Comparison of ENCODE assay signal across 9 mouse cellular contexts in genomic region chr19:30549044-30549853, GRCm38 (mm10). TPM values are rescaled to one million over a fixed set of nuclear protein-coding genes. Genes with fewer than 3 reads are reported as not detected.
A peak's percentile ranks its signal among the peaks of the same experiment; 100 is the strongest.
DNase-seq lines count a peak whose midpoint lies in the region; ATAC-seq and TF ChIP-seq lines count a peak whose summit lies in the region.
"Had no signal": no experiment of that assay in that cellular context is flagged by ENCODE, and none has a peak within 500 bp of the region (broad histone marks: within the 10 kb centered on the region; RNA-seq: fewer than 3 reads in every experiment).

TSS of gene Dkk1 (minus strand) at chr19:30549665.

- WGBS in heart, postnatal 0 days = under 1% methylated on average over 26 of the region's 26 CpGs
- under 1% methylated on average over 26 of the region's 26 CpGs for WGBS in midbrain, embryonic 10.5 days

- TF ChIP-seq CTCF in heart, postnatal 0 days (IDR thresholded peaks at IDR 0.05; ENCODE audit: low read depth) = peak; percentile 10; the same call in 1 of the 2 replicates

- peak; percentile 39; the same call in 1 of the 2 replicates for ATAC-seq in heart, postnatal 0 days (ENCODE audit: insufficient read depth, low read depth)

- peaks cover 52% of the 10 kb centered on the region for H3K27me3 ChIP-seq in heart, postnatal 0 days (ENCODE audit: control insufficient read depth, insufficient read depth, low read length)
- peaks cover 88% of the 10 kb centered on the region for H3K27me3 ChIP-seq in midbrain, embryonic 10.5 days (ENCODE audit: low read depth, poor library complexity, severe bottlenecking)

- no peaks in the 10 kb centered on the region for H3K36me3 ChIP-seq in heart, postnatal 0 days (replicated peaks; ENCODE audit: control insufficient read depth, insufficient read depth, low read length)
- no peaks in the 10 kb centered on the region for H3K36me3 ChIP-seq in midbrain, embryonic 10.5 days

- H3K9me3 ChIP-seq in heart, postnatal 0 days (replicated peaks; ENCODE audit: control insufficient read depth, low read length) = no peaks in the 10 kb centered on the region
- H3K9me3 ChIP-seq in midbrain, embryonic 10.5 days (replicated peaks) = no peaks in the 10 kb centered on the region

- peaks cover 8% of the 10 kb centered on the region; the same call in 1 of the 2 replicates for H3K4me1 ChIP-seq in heart, postnatal 0 days (ENCODE audit: control insufficient read depth, insufficient read depth)
- H3K4me1 ChIP-seq in midbrain, embryonic 10.5 days = peaks cover 40% of the 10 kb centered on the region

- DNase-seq in cerebellum, postnatal 10 days = peak; percentile 16 to 32
- DNase-seq in cerebellum, postnatal 36 days = no peak
- DNase-seq in ZHBTc4 (ENCODE audit: low read depth, low spot score) = peak; percentile 85
- DNase-seq in heart, postnatal 0 days (ENCODE audit: low spot score) = peak; percentile 45
- peak; percentile 36 to 68 for DNase-seq in kidney, postnatal 25 days
- DNase-seq in midbrain, embryonic 10.5 days (ENCODE audit: low spot score) = peak; percentile 84
- no peak for DNase-seq in spleen, postnatal 4 days (ENCODE audit: low spot score in 2 of 2)
- DNase-seq in spleen, postnatal 14 days (ENCODE audit: low spot score in 2 of 2) = no peak

- peak within 1 kb of the TSS; percentile 37 for H3K4me3 ChIP-seq in heart, postnatal 0 days (ENCODE audit: low read depth, low read length)
- peak within 1 kb of the TSS; percentile 55 for H3K4me3 ChIP-seq in midbrain, embryonic 10.5 days
- H3K4me3 ChIP-seq: erythroblast, embryonic 14.5 days had no signal

- no peak for TF ChIP-seq EP300 in heart, postnatal 0 days (IDR thresholded peaks at IDR 0.05; ENCODE audit: low read depth)

- no peak within 1 kb of the TSS for H3K9ac ChIP-seq in heart, postnatal 0 days (replicated peaks; ENCODE audit: low read depth, low read length)

- H3K4me2 ChIP-seq in heart, postnatal 0 days (ENCODE audit: low read depth, low read length) = peak within 1 kb of the TSS; percentile 58

- no peak within 1 kb of the TSS for H3K27ac ChIP-seq in heart, postnatal 0 days (ENCODE audit: low read depth)
- H3K27ac ChIP-seq in midbrain, embryonic 10.5 days (replicated peaks) = peak within 1 kb of the TSS; percentile 55

RNA-seq across cellular contexts. Expression of gene Dkk1, which starts in this region (rescaled TPM):
- total RNA-seq in heart, postnatal 0 days (2014; rRNA removed; ENCODE audit: low replicate concordance) = not detected in 2 replicates
- not detected in 2 replicates for polyA plus RNA-seq in heart, postnatal 0 days (2015; fragmentation: Nextera tagmentation; extraction: Ambion mirVana)
- polyA plus RNA-seq in midbrain, embryonic 10.5 days (2016; fragmentation: Nextera tagmentation; extraction: Ambion mirVana) = 6.2 and 11.1 TPM in 2 replicates
- polyA plus RNA-seq: erythroblast, embryonic 14.5 days had no signal

Comparison
In these comparisons a context has a peak if more than half of its experiments do, and no peak if none do; other contexts are left out.
1. DNase-seq: peak in cerebellum, postnatal 10 days (2 of 2), ZHBTc4 (single experiment), kidney, postnatal 25 days (2 of 2) and midbrain, embryonic 10.5 days (single experiment); none in cerebellum, postnatal 36 days (0 of 2), spleen, postnatal 4 days (0 of 2) and spleen, postnatal 14 days (0 of 2).
2. Peak in DNase-seq, ATAC-seq, H3K4me3 ChIP-seq and H3K4me2 ChIP-seq in heart, postnatal 0 days; RNA of the gene not detected or under 1 TPM.